ENCODE assay signal across 9 mouse cellular contexts in the genomic region with DNA sequence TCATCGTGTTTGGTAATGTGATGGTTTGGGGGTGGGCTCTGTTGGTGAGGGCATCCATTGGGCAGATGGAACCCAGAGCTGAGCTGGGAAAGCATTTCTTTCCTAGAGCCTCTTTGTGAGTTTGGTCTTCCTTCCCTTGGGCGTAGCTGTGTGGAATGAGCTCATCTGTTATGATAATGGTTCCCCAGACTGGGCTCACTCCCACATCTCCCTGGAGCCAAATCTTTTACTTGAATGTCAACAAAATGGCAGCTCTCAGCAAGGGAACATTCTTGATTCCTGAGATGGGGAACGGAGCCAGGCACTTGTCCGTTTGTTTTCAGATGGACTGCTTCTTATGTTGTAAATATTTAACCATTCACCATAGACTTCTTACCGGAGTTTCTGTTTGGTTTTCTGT.
DNase-seq lines count a peak whose midpoint lies in the region; ATAC-seq and TF ChIP-seq lines count a peak whose summit lies in the region.
"Had no signal": no experiment of that assay in that cellular context is flagged by ENCODE, and none has a peak within 500 bp of the region (broad histone marks: within the 10 kb centered on the region; RNA-seq: fewer than 3 reads in every experiment).

No protein-coding gene starts in this region.

- DNase-seq in heart, adult 11 months = peak; percentile 93
- peak; percentile 98 for DNase-seq in Patski (ENCODE audit: low read depth, low spot score)
- DNase-seq in heart, postnatal 36 days = peak; percentile 36 to 39
- no peak for DNase-seq in frontal cortex, postnatal 25 days (ENCODE audit: low spot score in 2 of 2)
- no peak for DNase-seq in cerebellum, adult 18-20 months
- no peak for DNase-seq in right cerebral cortex, postnatal 4 days

- H3K9me3 ChIP-seq in heart, embryonic 11.5 days (replicated peaks; ENCODE audit: control insufficient read depth, low read length) = no peaks in the 10 kb centered on the region
- H3K9me3 ChIP-seq in lung, embryonic 16.5 days (ENCODE audit: control insufficient read depth, low read length) = no peaks in the 10 kb centered on the region

- no peak overlapping the region for H3K9ac ChIP-seq in heart, embryonic 11.5 days (ENCODE audit: low read depth, low read length)
- no peak overlapping the region for H3K9ac ChIP-seq in lung, embryonic 16.5 days (ENCODE audit: low read length)
- H3K9ac ChIP-seq: liver, embryonic 14.5 days had no signal

- no peak overlapping the region for H3K4me2 ChIP-seq in heart, embryonic 11.5 days
- no peak overlapping the region for H3K4me2 ChIP-seq in lung, embryonic 16.5 days (ENCODE audit: low read depth, low read length)

- no peak overlapping the region for H3K4me3 ChIP-seq in heart, embryonic 11.5 days (ENCODE audit: low read depth, low read length)
- no peak overlapping the region for H3K4me3 ChIP-seq in lung, embryonic 16.5 days (ENCODE audit: low read length)

- no peak for TF ChIP-seq CTCF in Patski (IDR thresholded peaks at IDR 0.05)

- H3K36me3 ChIP-seq in heart, embryonic 11.5 days (ENCODE audit: control insufficient read depth, insufficient read depth, low read length) = no peaks in the 10 kb centered on the region
- H3K36me3 ChIP-seq in lung, embryonic 16.5 days (ENCODE audit: control insufficient read depth, insufficient read depth, low read length) = no peaks in the 10 kb centered on the region

- peaks cover 10% of the 10 kb centered on the region for H3K4me1 ChIP-seq in heart, embryonic 11.5 days (ENCODE audit: control insufficient read depth, insufficient read depth, low read length)
- H3K4me1 ChIP-seq in lung, embryonic 16.5 days (replicated peaks; ENCODE audit: control insufficient read depth, insufficient read depth, low read length) = peaks cover 22% of the 10 kb centered on the region

- in situ Hi-C loops in Patski (cut with MboI; ENCODE audit: low pct_unique_long_range_greater_than_20kb) = no loop called here

- ATAC-seq in heart, embryonic 11.5 days (replicated peaks; ENCODE audit: insufficient number of reproducible peaks, low FRiP score, low TSS enrichment) = no peak
- peak; percentile 98 for ATAC-seq in Patski
- peak; percentile 84 for ATAC-seq in lung, embryonic 16.5 days (ENCODE audit: low read depth)

- no peak overlapping the region for H3K27ac ChIP-seq in heart, embryonic 11.5 days (ENCODE audit: low read depth, low read length)
- H3K27ac ChIP-seq in lung, embryonic 16.5 days (ENCODE audit: low read length) = peak overlapping the region; percentile 70
- H3K27ac ChIP-seq: liver, embryonic 14.5 days had no signal

- CTCF ChIA-PET in Patski (lab: Charles Lee) = no interaction called here

- H3K27me3 ChIP-seq in heart, embryonic 11.5 days (ENCODE audit: control insufficient read depth, insufficient read depth, low read length) = no peaks in the 10 kb centered on the region
- H3K27me3 ChIP-seq in Patski = no peaks in the 10 kb centered on the region
- H3K27me3 ChIP-seq in lung, embryonic 16.5 days (ENCODE audit: control insufficient read depth, insufficient read depth, low read depth, low read length) = no peaks in the 10 kb centered on the region

- POLR2A ChIA-PET in Patski (lab: Charles Lee) = interaction anchor here (1.4 to 4.5 kb wide), 2 partner anchors 9 to 16 kb away, joined by 3 to 37 read pairs; no protein-coding TSS in a partner anchor

- WGBS in heart, embryonic 11.5 days (ENCODE audit: insufficient replicate concordance) = 56% methylated on average over 5 of the region's 5 CpGs
- 21% methylated on average over 5 of the region's 5 CpGs for WGBS in lung, embryonic 16.5 days

- intact Hi-C loops in heart, postnatal 36 days (cut with DNase I) = no loop called here

Comparison
In these comparisons a context has a peak if more than half of its experiments do, and no peak if none do; other contexts are left out.
1. DNase-seq: peak in heart, adult 11 months (single experiment), Patski (single experiment) and heart, postnatal 36 days (2 of 2); none in frontal cortex, postnatal 25 days (0 of 2), cerebellum, adult 18-20 months (0 of 2) and right cerebral cortex, postnatal 4 days (single experiment).